Mouse (Mus musculus): ENCODE data around the gene Sh2b1.

DNA sequence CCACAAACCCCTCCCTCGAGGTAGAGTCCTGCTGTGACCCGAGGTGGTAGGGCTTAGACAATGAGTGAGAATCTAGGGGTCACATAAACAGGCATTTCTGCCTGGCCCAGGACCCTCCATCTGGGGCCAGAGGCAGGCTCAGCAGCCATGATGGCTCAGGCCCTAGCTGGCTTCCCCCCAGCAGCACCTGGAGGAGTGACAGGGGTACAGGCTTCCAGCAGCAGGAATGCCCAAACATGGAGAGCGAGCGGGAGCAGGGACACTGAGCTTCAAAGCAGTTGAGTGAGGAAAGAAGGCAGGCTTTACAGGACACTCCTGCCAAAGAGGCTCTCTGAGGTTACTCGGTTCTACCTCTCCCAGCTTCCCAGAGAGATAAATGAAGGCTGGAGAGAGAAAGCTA, 10.4 kb downstream of the Sh2b1 start:
- TF ChIP-seq POLR2A (IDR thresholded peaks at IDR 0.05; ENCODE audit: borderline replicate concordance, control insufficient read depth, low read depth, low read length) = no peak
- no peak for TF ChIP-seq CTCF (IDR thresholded peaks at IDR 0.05; ENCODE audit: control insufficient read depth, insufficient read depth, low read length)

Data from bone marrow, adult 2 months (tissue).